Mouse (Mus musculus) spleen, adult 2 months (tissue): ENCODE data around the gene Pdik1l. TPM values are rescaled to one million over a fixed set of nuclear protein-coding genes. Genes with fewer than 3 reads are reported as not detected.

Source experiments
- DNase-seq, 2 experiments: peaks; one replicate each; pipeline versions ENCODE4 v3.0.0 to v3.0.0-alpha.2; 2012 to 2021; ENCODE audit warnings: low spot score in 2 of 2, low read depth in 1 of 2
- H3K27ac ChIP-seq: fragments of 200-500 bp; 2 replicates; pipeline ENCODE4 v1.5.1; 2012; ENCODE audit warnings: low read length, inconsistent platforms; ENCODE audit not compliant: insufficient read depth
- H3K27me3 ChIP-seq: fragments of 200-500 bp; 2 replicates; pipeline ENCODE4 v1.6.1; 2012; ENCODE audit warnings: mild to moderate bottlenecking, moderate library complexity, low read length, inconsistent platforms; ENCODE audit not compliant: control insufficient read depth, insufficient read depth
- H3K36me3 ChIP-seq: fragments of 200-500 bp; 2 replicates; pipeline ENCODE4 v1.6.1; 2012; ENCODE audit warnings: mild to moderate bottlenecking, low read length, inconsistent platforms; ENCODE audit not compliant: control insufficient read depth, insufficient read depth
- H3K4me1 ChIP-seq: fragments of 200-500 bp; 2 replicates; pipeline ENCODE4 v1.6.1; 2011; ENCODE audit warnings: inconsistent platforms; ENCODE audit not compliant: control insufficient read depth, insufficient read depth, insufficient read length
- H3K4me3 ChIP-seq: fragments of 200-500 bp; 2 replicates; pipeline ENCODE4 v1.5.1; 2011; ENCODE audit warnings: mild to moderate bottlenecking, inconsistent platforms; ENCODE audit not compliant: insufficient read depth, insufficient read length; ENCODE audit errors: extremely low read depth
- CTCF ChIP-seq: fragments of 200-500 bp; IDR thresholded peaks from 2 replicates; pipeline ENCODE4 v1.5.1; 2011; ENCODE audit warnings: mild to moderate bottlenecking, inconsistent platforms; ENCODE audit not compliant: insufficient read depth, insufficient read length, insufficient replicate concordance; ENCODE audit errors: extremely low read depth
- POLR2A ChIP-seq: fragments of 200-500 bp; IDR thresholded peaks from 2 replicates; pipeline ENCODE4 v1.6.1; 2011; ENCODE audit warnings: low read depth, low read length, inconsistent platforms
- WGBS: fragments of 180-500 bp; shearing (Covaris S2); methylation state at CpG from one replicate; pipeline ENCODE4 v1.1.7; 2018; 5-methylcytosine and 5-hydroxymethylcytosine counted together
- polyA plus RNA-seq: library from polyadenylated mRNA; depleted of rRNA; stranded (reverse); fragments of >200 nt; gene quantifications from 2 replicates; pipeline ENCODE4 v1.2.3, GENCODE M21; 2012

Gene Pdik1l
- polyA plus RNA-seq, 1 experiment: 3.6 TPM

DNA sequence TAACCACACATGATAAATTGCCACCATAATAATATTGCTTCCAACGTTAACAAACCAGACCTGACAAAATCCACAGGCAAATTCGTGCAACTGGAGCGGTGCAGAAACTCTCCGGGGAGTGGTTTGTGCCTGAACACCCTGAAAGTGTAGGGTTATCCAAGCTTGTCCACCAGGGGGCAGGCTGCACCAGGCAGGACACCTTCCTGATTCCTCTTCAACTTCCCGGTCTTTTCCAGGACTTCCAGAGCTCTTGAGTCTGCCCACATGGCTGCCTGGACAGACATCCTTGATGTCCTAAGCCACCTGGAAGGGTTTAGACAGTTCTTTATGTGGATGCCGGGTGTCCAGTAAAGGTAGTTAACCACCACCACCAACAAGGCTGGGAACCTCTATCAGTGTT is 24.5 kb downstream of the Pdik1l start:
- TF ChIP-seq CTCF: peak; percentile 55; the same call in 1 of the 2 replicates
- no peak for TF ChIP-seq POLR2A
- Histone ChIP-seq H3K27me3 (no peaks in the 10 kb centered on the region), H3K36me3 (no peaks in the 10 kb centered on the region), H3K4me1 (no peaks in the 10 kb centered on the region), H3K27ac (no peak overlapping the region), H3K4me3 (no peak overlapping the region)
- no peak for DNase-seq
- 46% methylated on average over 6 of the region's 6 CpGs for WGBS

DNA sequence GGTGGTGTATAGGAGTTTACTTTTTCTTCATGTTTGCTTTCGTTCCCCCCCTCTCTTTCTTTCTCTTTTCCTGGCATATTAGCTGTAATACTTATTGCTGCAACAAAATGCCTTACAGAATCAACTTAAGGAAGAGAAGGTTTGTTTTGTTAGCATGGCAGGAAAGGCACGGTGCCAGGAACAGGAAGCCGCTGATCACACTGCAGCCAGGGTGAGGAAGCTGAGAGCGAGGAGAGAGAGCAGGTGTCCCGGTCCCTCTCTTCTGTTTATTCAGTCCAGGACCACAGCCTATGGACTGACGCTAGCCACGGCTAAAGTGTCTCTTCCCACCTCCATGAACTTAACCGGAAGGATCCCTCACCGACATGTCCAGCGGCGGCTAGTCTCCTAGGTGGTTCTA is 29.3 kb downstream of the Pdik1l start:
- Histone ChIP-seq H3K4me1 (no peaks in the 10 kb centered on the region), H3K27ac (no peak overlapping the region), H3K27me3 (peaks cover 2% of the 10 kb centered on the region; the same call in 1 of the 2 replicates), H3K36me3 (no peaks in the 10 kb centered on the region), H3K4me3 (no peak overlapping the region)
- 16% methylated on average over 11 of the region's 11 CpGs for WGBS
- no peak for TF ChIP-seq POLR2A
- TF ChIP-seq CTCF: no peak
- no peak for DNase-seq

DNA sequence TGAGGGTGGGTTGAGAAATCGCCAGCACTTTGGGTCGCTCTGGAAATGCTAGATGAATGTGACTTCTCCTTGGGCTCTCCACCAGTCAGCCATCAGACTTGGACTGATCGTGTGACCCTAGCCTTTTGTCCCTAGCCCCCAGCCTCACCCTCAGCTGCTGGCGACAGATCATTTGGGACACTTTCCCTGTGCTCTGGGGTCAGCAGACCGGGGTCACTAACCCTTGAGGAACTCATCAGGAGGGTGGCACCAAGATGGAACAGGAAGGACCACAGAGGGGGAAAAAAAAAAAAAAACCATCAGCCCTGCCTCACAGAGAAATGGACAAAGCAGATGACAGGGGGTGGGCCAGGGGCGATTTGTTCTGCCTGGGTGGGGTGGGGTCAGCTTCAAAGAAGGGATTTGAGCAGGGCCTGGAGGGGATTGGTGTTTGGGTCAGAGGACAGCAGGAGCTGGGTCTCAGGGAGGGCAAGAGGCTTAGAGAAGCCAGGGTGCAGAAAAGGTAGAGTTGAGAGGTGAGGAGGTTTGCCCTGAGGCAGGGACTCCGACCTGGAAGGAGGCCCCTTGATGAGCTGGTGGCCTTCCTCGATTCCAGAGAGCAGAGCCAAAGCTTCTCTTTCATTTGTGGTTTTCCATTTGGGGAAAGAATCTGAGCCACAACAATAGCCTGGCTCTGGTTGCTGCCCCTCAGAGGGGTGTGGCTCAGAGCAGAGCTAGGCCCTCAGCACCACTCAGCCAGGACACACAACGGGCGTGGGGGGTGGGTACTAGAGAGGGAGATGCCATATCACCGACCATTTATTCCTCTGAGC is 30.3 kb downstream of the Pdik1l start:
- WGBS: 66% methylated on average over 11 of the region's 11 CpGs
- TF ChIP-seq CTCF (no peak), POLR2A (no peak)
- H3K27ac ChIP-seq: no peak overlapping the region
- no peak for DNase-seq
- H3K4me1 ChIP-seq: no peaks in the 10 kb centered on the region
- no peaks in the 10 kb centered on the region for H3K36me3 ChIP-seq
- no peak overlapping the region for H3K4me3 ChIP-seq
- H3K27me3 ChIP-seq: peaks cover 7% of the 10 kb centered on the region; the same call in 1 of the 2 replicates

- Histone ChIP-seq H3K36me3 (no peaks in the 10 kb centered on the region), H3K4me3 (no peak overlapping the region), H3K27me3 (peaks cover 13% of the 10 kb centered on the region), H3K27ac (no peak overlapping the region), H3K4me1 (no peaks in the 10 kb centered on the region; the same call in 1 of the 2 replicates)
- 59% methylated on average over 17 of the region's 19 CpGs for WGBS
- DNase-seq: no peak
- TF ChIP-seq CTCF (no peak), POLR2A (no peak)
These were observed 31.1 kb downstream of the Pdik1l start for GRCm38 (mm10) chr4:134256407-134257197.

DNA sequence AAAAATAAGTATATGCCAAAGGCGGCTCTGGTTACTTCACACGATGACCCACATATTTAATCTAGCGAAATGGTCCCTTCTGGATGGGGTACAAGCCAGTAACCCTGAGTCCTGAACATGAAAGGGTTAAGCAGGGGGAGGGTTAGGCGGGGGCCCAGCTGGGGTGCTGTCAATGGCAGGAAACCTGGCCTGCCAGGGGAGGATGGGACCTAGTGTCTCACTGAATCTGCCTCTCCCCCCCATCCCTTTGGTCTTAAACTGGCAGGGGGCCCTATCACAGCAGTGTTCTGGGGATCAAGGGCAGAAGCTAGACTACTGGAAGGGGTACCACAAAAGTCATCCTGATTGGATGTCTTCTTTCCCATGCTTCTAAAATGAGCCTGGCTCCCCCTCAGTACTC is 31.8 kb downstream of the Pdik1l start:
- DNase-seq: no peak
- Histone ChIP-seq H3K36me3 (no peaks in the 10 kb centered on the region), H3K4me3 (no peak overlapping the region), H3K27me3 (peaks cover 19% of the 10 kb centered on the region), H3K4me1 (peaks cover 2% of the 10 kb centered on the region), H3K27ac (no peak overlapping the region)
- no peak for TF ChIP-seq POLR2A
- 69% methylated on average over 4 of the region's 4 CpGs for WGBS

- TF ChIP-seq POLR2A (no peak), CTCF (no peak)
- DNase-seq: no peak
- Histone ChIP-seq H3K4me1 (peaks cover 5% of the 10 kb centered on the region), H3K27me3 (peaks cover 22% of the 10 kb centered on the region), H3K36me3 (no peaks in the 10 kb centered on the region), H3K4me3 (no peak overlapping the region), H3K27ac (no peak overlapping the region)
- WGBS: 71% methylated on average over 3 of the region's 3 CpGs
These were observed 32.9 kb downstream of the Pdik1l start for GRCm38 (mm10) chr4:134254835-134255234.
